Mouse (Mus musculus) hindbrain, embryonic 16.5 days (tissue): ENCODE measurements around the gene Map3k11. TPM values are rescaled to one million over a fixed set of nuclear protein-coding genes. Genes with fewer than 3 reads are reported as not detected.

ENCODE experiments used
- ATAC-seq: fragments of 200-750 bp; cut with Nextera tagmentation; 2 replicates; pipeline ENCODE4 v1.8.0; 2017; ENCODE audit warnings: moderate TSS enrichment, moderate library complexity
- H3K27ac ChIP-seq: fragments of 300-500 bp; sonication (generic); 2 replicates; pipeline ENCODE4 v1.5.1; 2014; ENCODE audit warnings: low read depth, mild to moderate bottlenecking, control low read depth, low read length, moderate library complexity
- H3K27me3 ChIP-seq: fragments of 300-500 bp; sonication (generic); replicated peaks from 2 replicates; pipeline ENCODE4 v1.6.1; 2014; ENCODE audit warnings: low read length; ENCODE audit not compliant: control insufficient read depth, insufficient read depth
- H3K36me3 ChIP-seq: fragments of 300-500 bp; sonication (generic); 2 replicates; pipeline ENCODE4 v1.6.1; 2014; ENCODE audit warnings: mild to moderate bottlenecking, low read length, moderate library complexity, mixed read lengths; ENCODE audit not compliant: control insufficient read depth, insufficient read depth
- H3K4me1 ChIP-seq: fragments of 300-500 bp; sonication (generic); 2 replicates; pipeline ENCODE4 v1.6.1; 2014; ENCODE audit warnings: low read depth, low read length; ENCODE audit not compliant: control insufficient read depth, insufficient read depth
- H3K4me2 ChIP-seq: fragments of 300-500 bp; sonication (generic); 2 replicates; pipeline ENCODE4 v1.6.1; 2014; ENCODE audit warnings: mild to moderate bottlenecking, low read length, control low read depth, moderate library complexity
- H3K4me3 ChIP-seq: fragments of 300-500 bp; sonication (generic); 2 replicates; pipeline ENCODE4 v1.5.1; 2014; ENCODE audit warnings: mild to moderate bottlenecking, low read length, control low read depth, moderate library complexity
- H3K9ac ChIP-seq: fragments of 300-500 bp; sonication (generic); 2 replicates; pipeline ENCODE4 v1.6.1; 2014; ENCODE audit warnings: low read depth, mild to moderate bottlenecking, control low read depth, low read length, moderate library complexity
- H3K9me3 ChIP-seq: fragments of 300-500 bp; sonication (generic); 2 replicates; pipeline ENCODE4 v1.6.1; 2014; ENCODE audit warnings: mild to moderate bottlenecking, low read length, moderate library complexity; ENCODE audit not compliant: control insufficient read depth
- WGBS: fragments of 180-500 bp; shearing (Covaris S2); extraction: QIAGEN DNeasy Blood & Tissue Kit; methylation state at CpG from one replicate; pipeline ENCODE4 v1.1.7; 2014; 5-methylcytosine and 5-hydroxymethylcytosine counted together
- polyA plus RNA-seq: library from polyadenylated mRNA; unstranded; fragments of >200 nt; fragmentation: Nextera tagmentation; extraction: Ambion mirVana; gene quantifications from 2 replicates; pipeline ENCODE4 v1.2.1, GENCODE M21; 2015

Map3k11 gene
- polyA plus RNA-seq: 9.2 and 13.2 TPM in 2 replicates

DNA sequence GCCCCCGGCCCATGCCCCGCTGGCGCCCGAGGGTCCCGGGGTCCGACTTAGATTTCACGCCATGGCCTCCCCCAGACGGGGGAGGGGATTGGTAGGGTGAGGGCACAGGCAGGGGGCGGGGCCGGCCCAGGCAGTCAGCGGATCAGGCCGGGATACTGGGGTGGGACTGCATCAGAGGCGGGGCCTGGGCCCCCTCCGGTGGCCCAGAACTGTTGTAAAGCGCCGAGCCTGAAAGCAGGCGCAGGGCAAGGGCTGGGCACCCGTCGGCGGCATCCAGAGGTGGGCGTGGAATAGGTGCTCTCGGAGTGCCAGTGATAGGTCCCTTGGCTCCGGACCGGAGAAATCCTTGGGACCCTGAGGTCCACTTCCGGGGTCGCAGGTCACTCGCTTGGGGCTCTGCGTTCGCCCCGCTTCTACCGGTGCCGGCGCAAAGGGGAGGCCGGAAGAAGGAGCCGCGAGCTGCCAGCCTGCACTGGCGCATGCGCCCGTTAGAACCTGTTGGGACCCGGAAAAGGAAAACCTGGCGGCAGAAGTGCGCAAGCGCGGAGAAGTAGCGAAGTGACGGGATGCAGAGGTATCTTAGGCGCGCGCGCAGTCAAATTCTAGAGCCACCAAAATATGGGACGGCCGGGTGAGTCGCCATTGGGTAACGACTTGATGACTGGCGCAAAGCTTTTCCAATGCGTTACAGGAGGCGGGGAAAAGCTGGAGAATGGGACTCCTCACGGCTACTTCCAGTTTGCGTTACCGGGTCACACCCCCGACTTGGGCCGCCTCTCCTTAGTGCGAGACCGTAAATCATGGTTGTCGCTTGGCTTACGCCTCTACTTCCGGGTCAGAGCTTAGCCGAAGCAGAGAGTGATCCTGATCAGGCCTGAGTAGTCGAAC is at the start of gene Map3k11, which contains the start of gene Pcnx3:
Gene Map3k11 (plus strand): TSS at position 543 of the 888 bp plus-strand sequence.
Gene Pcnx3 (minus strand): TSS at position 709 of the 888 bp plus-strand sequence.
- Histone ChIP-seq H3K27ac (peak within 1 kb of the TSS; percentile 87), H3K27me3 (no peaks in the 10 kb centered on the region), H3K4me1 (peaks cover 43% of the 10 kb centered on the region), H3K4me3 (peak within 1 kb of the TSS; percentile 97), H3K9ac (peak within 1 kb of the TSS; percentile 92), H3K36me3 (peaks cover 23% of the 10 kb centered on the region), H3K9me3 (no peaks in the 10 kb centered on the region), H3K4me2 (peak within 1 kb of the TSS; percentile 100)
- ATAC-seq: peak; percentile 97
- WGBS: under 1% methylated on average over 68 of the region's 69 CpGs

- peaks cover 20% of the 10 kb centered on the region for H3K4me1 ChIP-seq
- H3K4me2 ChIP-seq: no peak overlapping the region
- no peak overlapping the region for H3K4me3 ChIP-seq
- peaks cover 44% of the 10 kb centered on the region for H3K36me3 ChIP-seq
- H3K9ac ChIP-seq: no peak overlapping the region
- no peaks in the 10 kb centered on the region for H3K9me3 ChIP-seq
- ATAC-seq: no peak
- H3K27me3 ChIP-seq: no peaks in the 10 kb centered on the region
- WGBS: 71% methylated on average over 9 of the region's 9 CpGs
- no peak overlapping the region for H3K27ac ChIP-seq
Observed at GRCm38 (mm10) chr19:5640339-5640738, 48.2 kb upstream of the Map3k11 start.

DNA sequence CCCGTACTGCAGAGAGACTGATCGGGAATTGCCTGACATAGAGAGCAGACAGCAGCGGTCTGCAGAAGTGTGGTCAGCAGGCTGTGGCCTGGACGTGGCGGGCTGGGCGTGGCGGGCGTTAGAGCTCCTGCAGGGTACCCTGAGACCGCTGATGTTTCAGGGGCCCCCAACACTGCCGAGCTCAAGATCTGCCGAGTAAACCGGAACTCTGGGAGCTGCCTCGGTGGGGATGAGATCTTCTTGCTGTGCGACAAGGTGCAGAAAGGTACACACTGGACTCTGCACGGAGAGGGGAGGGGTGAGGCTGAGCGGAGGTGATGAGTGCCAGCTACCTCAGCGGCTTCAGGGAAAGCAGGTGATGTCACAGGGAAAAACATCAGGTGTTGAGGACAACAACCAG is 47.5 kb upstream of the Map3k11 start:
- Histone ChIP-seq H3K4me2 (no peak overlapping the region), H3K36me3 (peaks cover 51% of the 10 kb centered on the region), H3K9me3 (no peaks in the 10 kb centered on the region), H3K9ac (no peak overlapping the region; the same call in 1 of the 2 replicates), H3K27ac (no peak overlapping the region), H3K4me1 (peaks cover 19% of the 10 kb centered on the region), H3K4me3 (no peak overlapping the region), H3K27me3 (no peaks in the 10 kb centered on the region)
- ATAC-seq: no peak
- WGBS: 93% methylated on average over 17 of the region's 17 CpGs

DNA sequence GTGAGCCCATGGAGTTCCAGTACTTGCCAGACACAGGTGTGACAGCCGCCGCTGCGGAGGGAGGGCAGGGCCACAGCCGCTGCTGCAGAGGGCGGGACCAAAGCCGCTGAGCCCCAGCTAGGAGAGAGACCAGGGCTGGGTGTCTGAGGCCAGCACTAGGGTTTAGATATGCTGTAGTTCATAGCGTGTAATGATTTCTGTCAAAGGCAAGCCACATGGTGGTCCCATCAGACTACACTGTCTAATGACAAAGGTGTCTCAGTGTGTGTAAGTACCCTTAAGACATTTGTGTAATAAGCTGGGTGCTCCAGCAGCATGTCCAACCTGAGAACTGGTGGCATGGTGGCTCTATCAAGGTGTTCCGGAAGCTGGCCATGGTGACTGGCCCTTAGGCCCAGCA is 46.9 kb upstream of the Map3k11 start:
- ATAC-seq: no peak
- Histone ChIP-seq H3K4me3 (no peak overlapping the region), H3K4me1 (peaks cover 14% of the 10 kb centered on the region), H3K9me3 (no peaks in the 10 kb centered on the region), H3K27me3 (no peaks in the 10 kb centered on the region), H3K9ac (no peak overlapping the region), H3K36me3 (peaks cover 57% of the 10 kb centered on the region), H3K4me2 (no peak overlapping the region), H3K27ac (no peak overlapping the region)
- 93% methylated on average over 8 of the region's 8 CpGs for WGBS

- 93% methylated on average over 9 of the region's 9 CpGs for WGBS
Observed at GRCm38 (mm10) chr19:5645280-5645679, 43.3 kb upstream of the Map3k11 start.

DNA sequence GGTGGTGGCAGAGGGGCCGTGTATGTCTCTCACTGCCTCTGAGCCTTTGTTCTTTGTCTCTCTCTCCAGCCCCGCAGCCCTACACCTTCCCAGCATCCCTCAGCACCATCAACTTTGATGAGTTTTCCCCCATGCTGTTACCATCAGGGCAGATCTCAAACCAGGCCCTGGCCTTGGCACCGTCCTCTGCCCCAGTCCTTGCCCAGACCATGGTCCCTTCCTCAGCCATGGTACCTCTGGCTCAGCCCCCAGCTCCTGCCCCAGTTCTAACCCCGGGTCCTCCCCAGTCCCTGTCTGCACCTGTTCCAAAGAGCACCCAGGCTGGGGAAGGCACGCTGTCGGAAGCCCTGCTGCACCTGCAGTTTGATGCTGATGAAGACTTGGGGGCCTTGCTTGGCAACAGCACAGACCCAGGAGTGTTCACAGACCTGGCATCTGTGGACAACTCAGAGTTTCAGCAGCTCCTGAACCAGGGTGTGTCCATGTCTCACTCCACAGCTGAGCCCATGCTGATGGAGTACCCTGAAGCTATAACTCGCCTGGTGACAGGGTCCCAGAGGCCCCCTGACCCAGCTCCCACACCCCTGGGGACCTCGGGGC is 41.7 kb upstream of the Map3k11 start:
- no peaks in the 10 kb centered on the region for H3K9me3 ChIP-seq
- WGBS: 94% methylated on average over 8 of the region's 8 CpGs
- H3K4me2 ChIP-seq: no peak overlapping the region
- no peak overlapping the region for H3K27ac ChIP-seq
- peaks cover 45% of the 10 kb centered on the region for H3K36me3 ChIP-seq
- H3K27me3 ChIP-seq: no peaks in the 10 kb centered on the region
- peaks cover 11% of the 10 kb centered on the region for H3K4me1 ChIP-seq
- no peak for ATAC-seq
- H3K4me3 ChIP-seq: no peak overlapping the region
- no peak overlapping the region for H3K9ac ChIP-seq

More at GRCm38 (mm10) chr19:5645280-5645679, 43.3 kb upstream of the Map3k11 start:
- H3K27ac ChIP-seq: no peak overlapping the region
- no peaks in the 10 kb centered on the region for H3K27me3 ChIP-seq
- H3K4me3 ChIP-seq: no peak overlapping the region
- H3K9me3 ChIP-seq: no peaks in the 10 kb centered on the region
- no peak overlapping the region for H3K9ac ChIP-seq
- H3K4me2 ChIP-seq: no peak overlapping the region
- peaks cover 60% of the 10 kb centered on the region for H3K36me3 ChIP-seq
- no peak for ATAC-seq
- H3K4me1 ChIP-seq: peaks cover 11% of the 10 kb centered on the region

DNA sequence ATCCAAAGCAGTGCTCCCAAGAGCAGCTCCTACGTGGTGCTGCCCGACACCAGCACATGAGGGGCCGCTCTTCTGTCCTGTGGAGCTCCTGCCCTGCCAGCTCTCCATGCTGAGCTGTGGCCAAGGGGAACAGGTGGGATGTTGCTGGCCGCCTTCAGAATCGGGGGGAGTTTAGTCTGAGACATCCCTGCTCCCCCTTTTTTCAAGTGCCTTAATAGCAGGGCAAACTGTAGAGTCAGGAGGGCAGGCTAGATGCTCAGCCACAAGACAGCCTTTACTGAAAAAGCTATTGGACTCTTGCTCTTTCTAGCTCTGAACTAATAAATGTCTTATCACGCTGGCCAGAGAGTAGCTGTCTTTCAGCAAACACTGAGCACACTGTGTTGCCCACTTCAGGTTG is 40.8 kb upstream of the Map3k11 start:
- H3K4me3 ChIP-seq: no peak overlapping the region
- no peaks in the 10 kb centered on the region for H3K9me3 ChIP-seq
- 95% methylated on average over 6 of the region's 6 CpGs for WGBS
- H3K4me2 ChIP-seq: no peak overlapping the region
- H3K9ac ChIP-seq: no peak overlapping the region
- ATAC-seq: no peak
- no peaks in the 10 kb centered on the region for H3K27me3 ChIP-seq
- no peak overlapping the region for H3K27ac ChIP-seq
- peaks cover 11% of the 10 kb centered on the region for H3K4me1 ChIP-seq
- H3K36me3 ChIP-seq: peaks cover 37% of the 10 kb centered on the region

DNA sequence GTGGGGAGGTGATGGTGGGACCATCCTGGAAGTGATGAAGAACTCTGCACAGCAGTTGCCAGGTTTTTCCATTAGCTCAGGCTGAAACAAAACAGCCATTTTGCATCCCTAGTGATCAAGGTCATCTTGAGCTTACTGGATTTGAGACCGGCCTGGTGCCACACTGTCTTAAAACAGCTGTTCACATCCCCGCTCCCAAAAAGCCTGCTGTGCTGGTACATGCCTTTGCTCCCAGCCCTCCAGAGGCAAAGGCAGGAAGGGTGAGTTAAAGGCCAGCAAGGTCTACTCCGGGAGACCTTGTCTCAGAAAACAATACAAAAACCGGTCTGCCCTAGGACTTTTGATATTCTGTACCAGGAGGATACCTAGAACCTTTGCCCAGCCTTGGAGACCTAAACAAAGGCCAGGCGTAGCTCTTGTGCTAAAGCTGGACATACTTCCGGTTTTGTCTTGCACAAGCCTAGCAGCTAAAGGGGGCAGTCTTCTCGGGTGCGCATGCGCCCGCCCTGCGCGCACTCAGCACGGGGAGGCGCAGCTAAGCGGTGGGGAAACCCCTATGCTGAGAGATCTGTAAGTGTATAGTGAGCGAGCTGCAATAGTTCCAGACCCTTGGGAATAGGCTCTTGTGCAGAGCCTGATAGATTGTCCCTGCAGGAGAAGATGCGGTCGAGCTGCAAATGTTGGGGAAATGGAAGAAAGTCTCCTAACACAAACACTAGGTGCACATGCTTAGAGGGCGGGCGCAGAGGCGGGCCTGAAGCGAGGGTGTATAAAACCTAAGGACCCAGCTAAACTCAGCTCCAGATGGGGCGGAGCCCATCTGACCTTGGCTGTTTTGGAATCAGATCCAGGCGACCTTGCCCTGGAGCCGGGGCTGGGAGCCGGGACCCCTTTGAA is 39.9 kb upstream of the Map3k11 start:
- Histone ChIP-seq H3K9me3 (no peaks in the 10 kb centered on the region), H3K4me3 (peak overlapping the region; percentile 31), H3K9ac (peak overlapping the region; percentile 62), H3K4me2 (peak overlapping the region; percentile 61), H3K4me1 (peaks cover 11% of the 10 kb centered on the region), H3K27me3 (peaks cover 4% of the 10 kb centered on the region), H3K27ac (peak overlapping the region; percentile 75), H3K36me3 (peaks cover 33% of the 10 kb centered on the region)
- 10% methylated on average over 26 of the region's 26 CpGs for WGBS
- ATAC-seq: peak; percentile 94
